Mouse (Mus musculus): ENCODE measurements around the gene Rftn1.

DNA sequence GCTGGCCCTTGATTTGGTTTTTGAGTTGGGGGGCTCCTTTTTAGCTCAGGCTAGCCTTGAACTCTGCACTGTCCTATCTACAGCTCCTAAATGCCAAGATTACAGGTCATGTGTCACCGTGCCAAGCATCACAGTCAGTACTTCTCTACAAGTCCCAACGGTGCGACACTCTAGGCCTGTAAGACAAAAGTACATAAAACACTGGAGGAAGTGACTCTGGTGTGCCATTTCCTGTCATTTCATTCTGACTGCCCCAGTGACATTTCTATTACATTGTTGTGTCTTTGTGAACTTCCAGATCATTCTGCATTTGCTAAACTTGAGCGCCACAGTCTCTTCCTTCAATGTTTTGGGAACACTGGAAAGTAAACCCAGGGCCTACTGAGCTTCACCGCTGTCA is 4.9 kb downstream of the Rftn1 start:
- TF ChIP-seq CTCF (IDR thresholded peaks at IDR 0.05; ENCODE audit: insufficient read depth, low read depth, low read length) (no peak), POLR2A (IDR thresholded peaks at IDR 0.05; ENCODE audit: insufficient read depth, low read depth, low read length) (no peak)
